Mouse (Mus musculus): ENCODE results near the gene Ndufaf7.

- no peak for TF ChIP-seq CTCF (IDR thresholded peaks at IDR 0.05; ENCODE audit: low read depth)
- no peak for TF ChIP-seq EP300 (IDR thresholded peaks at IDR 0.05; ENCODE audit: low read depth)
Observed at GRCm38 (mm10) chr17:78966092-78966883, 29.4 kb downstream of the Ndufaf7 start.

Data from heart, postnatal 0 days (tissue).